Mouse (Mus musculus) neural tube, embryonic 14.5 days (tissue): ENCODE measurements around the gene Esp4. TPM values are rescaled to one million over a fixed set of nuclear protein-coding genes. Genes with fewer than 3 reads are reported as not detected.
"Not testable (repeated sequence)": the region's sequence is repeated elsewhere in the genome, so short reads cannot be mapped to it uniquely, and the experiment has no call there.

Experiments used
- ATAC-seq: fragments of 200-750 bp; cut with Nextera tagmentation; 2 replicates; pipeline ENCODE4 v1.8.0; 2017; ENCODE audit warnings: low read depth, mild to moderate bottlenecking, moderate TSS enrichment, moderate library complexity
- H3K27ac ChIP-seq: fragments of 300-500 bp; sonication (generic); 2 replicates; pipeline ENCODE4 v1.5.1; 2014; ENCODE audit warnings: low read depth, mild to moderate bottlenecking, control low read depth, low read length, moderate library complexity, mixed read lengths
- H3K27me3 ChIP-seq: fragments of 300-500 bp; sonication (generic); 2 replicates; pipeline ENCODE4 v1.6.1; 2014; ENCODE audit warnings: low read length; ENCODE audit not compliant: control insufficient read depth, insufficient read depth
- H3K36me3 ChIP-seq: fragments of 300-500 bp; sonication (generic); 2 replicates; pipeline ENCODE4 v1.6.1; 2014; ENCODE audit warnings: low read length, mixed read lengths; ENCODE audit not compliant: control insufficient read depth, insufficient read depth
- H3K4me1 ChIP-seq: fragments of 300-500 bp; sonication (generic); 2 replicates; pipeline ENCODE4 v1.6.1; 2014; ENCODE audit warnings: low read length; ENCODE audit not compliant: control insufficient read depth, insufficient read depth
- H3K4me2 ChIP-seq: fragments of 300-500 bp; sonication (generic); 2 replicates; pipeline ENCODE4 v1.6.1; 2014; ENCODE audit warnings: mild to moderate bottlenecking, low read depth, low read length, control low read depth
- H3K4me3 ChIP-seq: fragments of 300-500 bp; sonication (generic); 2 replicates; pipeline ENCODE4 v1.5.1; 2014; ENCODE audit warnings: low read depth, low read length, control low read depth, mixed read lengths
- H3K9ac ChIP-seq: fragments of 300-500 bp; sonication (generic); replicated peaks from 2 replicates; pipeline ENCODE4 v1.6.1; 2014; ENCODE audit warnings: low read depth, mild to moderate bottlenecking, control low read depth, low read length, mixed read lengths
- H3K9me3 ChIP-seq: fragments of 300-500 bp; sonication (generic); 2 replicates; pipeline ENCODE4 v1.6.1; 2016; ENCODE audit warnings: low read length; ENCODE audit not compliant: control insufficient read depth
- WGBS: fragments of 180-500 bp; shearing (Covaris S2); extraction: QIAGEN DNeasy Blood & Tissue Kit; methylation state at CpG from one replicate; pipeline ENCODE4 v1.1.7; 2014; 5-methylcytosine and 5-hydroxymethylcytosine counted together
- polyA plus RNA-seq: library from polyadenylated mRNA; unstranded; fragments of >200 nt; fragmentation: Nextera tagmentation; extraction: Ambion mirVana; gene quantifications from 2 replicates; pipeline ENCODE4 v1.2.1, GENCODE M21; 2014

Esp4 gene
- not detected in 2 replicates for polyA plus RNA-seq

GRCm38 (mm10) chr17:40598294-40598693 lies at the start of gene Esp4:
Esp4 (plus strand) TSS chr17:40598594.
- Histone ChIP-seq H3K4me1 (no peaks in the 10 kb centered on the region), H3K4me3 (no peak within 1 kb of the TSS), H3K27ac (no peak within 1 kb of the TSS), H3K36me3 (no peaks in the 10 kb centered on the region), H3K4me2 (no peak within 1 kb of the TSS), H3K9me3 (no peaks in the 10 kb centered on the region), H3K9ac (no peak within 1 kb of the TSS), H3K27me3 (no peaks in the 10 kb centered on the region)
- ATAC-seq, result no peak

- no peak for ATAC-seq
- H3K4me3 ChIP-seq, result no peak overlapping the region
- no peaks in the 10 kb centered on the region for H3K9me3 ChIP-seq
- H3K9ac ChIP-seq, result no peak overlapping the region
- no peaks in the 10 kb centered on the region for H3K36me3 ChIP-seq
- H3K4me1 ChIP-seq, result no peaks in the 10 kb centered on the region
- H3K4me2 ChIP-seq, result no peak overlapping the region
- WGBS, result 89% methylated on average over 1 of the region's 1 CpGs
- no peaks in the 10 kb centered on the region for H3K27me3 ChIP-seq
- no peak overlapping the region for H3K27ac ChIP-seq
Observed at GRCm38 (mm10) chr17:40553470-40553869, 44.9 kb upstream of the Esp4 start.

GRCm38 (mm10) chr17:40561207-40561606 lies 37.2 kb upstream of the Esp4 start, which contains the start of gene Esp6:
Esp6 (plus strand) TSS chr17:40561507.
- Histone ChIP-seq H3K4me1 (no peaks in the 10 kb centered on the region), H3K9me3 (no peaks in the 10 kb centered on the region), H3K27me3 (no peaks in the 10 kb centered on the region), H3K27ac (no peak within 1 kb of the TSS), H3K9ac (no peak within 1 kb of the TSS), H3K36me3 (no peaks in the 10 kb centered on the region), H3K4me2 (no peak within 1 kb of the TSS), H3K4me3 (no peak within 1 kb of the TSS)
- ATAC-seq, result no peak
- WGBS, result 85% methylated on average over 5 of the region's 5 CpGs

GRCm38 (mm10) chr17:40583906-40584305 lies 14.5 kb upstream of the Esp4 start:
- not testable (repeated sequence) for H3K36me3 ChIP-seq, ATAC-seq, H3K4me2 ChIP-seq, H3K4me1 ChIP-seq, H3K27me3 ChIP-seq, H3K9me3 ChIP-seq, H3K27ac ChIP-seq, H3K9ac ChIP-seq, H3K4me3 ChIP-seq
- WGBS, result 51% methylated on average over 6 of the region's 6 CpGs

GRCm38 (mm10) chr17:40591297-40591696 lies 7.1 kb upstream of the Esp4 start:
- ATAC-seq, result no peak
- H3K4me2 ChIP-seq, result no peak overlapping the region

GRCm38 (mm10) chr17:40631775-40632174 lies 33.4 kb downstream of the Esp4 start, which contains the start of gene Esp3:
Esp3 (plus strand) TSS chr17:40632075.
- H3K4me2 ChIP-seq, H3K9me3 ChIP-seq, H3K4me1 ChIP-seq, ATAC-seq, H3K9ac ChIP-seq, H3K36me3 ChIP-seq, H3K4me3 ChIP-seq, H3K27ac ChIP-seq, H3K27me3 ChIP-seq: not testable (repeated sequence)
- 89% methylated on average over 1 of the region's 1 CpGs for WGBS

More at GRCm38 (mm10) chr17:40591297-40591696, 7.1 kb upstream of the Esp4 start:
- no peak overlapping the region for H3K4me3 ChIP-seq
- H3K27me3 ChIP-seq, result no peaks in the 10 kb centered on the region
- no peak overlapping the region for H3K27ac ChIP-seq
- no peaks in the 10 kb centered on the region for H3K4me1 ChIP-seq
- H3K9me3 ChIP-seq, result no peaks in the 10 kb centered on the region
- H3K9ac ChIP-seq, result no peak overlapping the region
- no peaks in the 10 kb centered on the region for H3K36me3 ChIP-seq

Other genes starting within 250 kb of the Esp4 start
- gene Esp8, start 78.6 kb upstream of the Esp4 start, polyA plus RNA-seq, result not detected in 2 replicates
- not detected in 2 replicates for gene Esp6, start 37.1 kb upstream of the Esp4 start, polyA plus RNA-seq
- not detected in 2 replicates for gene Esp3, start 33.5 kb downstream of the Esp4 start, polyA plus RNA-seq
- gene Esp1, start 128.5 kb downstream of the Esp4 start, polyA plus RNA-seq, result not detected in 2 replicates
- not detected in 2 replicates for gene Crisp2, start 208.4 kb downstream of the Esp4 start, polyA plus RNA-seq
- gene Rhag, start 212.5 kb downstream of the Esp4 start, polyA plus RNA-seq, result 0.20 and 0.57 TPM in 2 replicates